Mouse (Mus musculus) kidney, embryonic 15.5 days (tissue): ENCODE data around the gene Metap1. TPM values are rescaled to one million over a fixed set of nuclear protein-coding genes. Genes with fewer than 3 reads are reported as not detected.

ENCODE experiments used
- ATAC-seq: fragments of 200-750 bp; cut with Nextera tagmentation; replicated peaks from 2 replicates; pipeline ENCODE4 v1.8.0; 2017; ENCODE audit warnings: moderate TSS enrichment; ENCODE audit not compliant: low FRiP score
- H3K27ac ChIP-seq: fragments of 300-500 bp; sonication (generic); 2 replicates; pipeline ENCODE4 v1.5.1; 2015; ENCODE audit warnings: mild to moderate bottlenecking, inconsistent platforms
- H3K27me3 ChIP-seq: fragments of 300-500 bp; sonication (generic); 2 replicates; pipeline ENCODE4 v1.6.1; 2015; ENCODE audit warnings: inconsistent platforms
- H3K36me3 ChIP-seq: fragments of 300-500 bp; sonication (generic); 2 replicates; pipeline ENCODE4 v1.6.1; 2015; ENCODE audit warnings: inconsistent platforms
- H3K4me1 ChIP-seq: fragments of 300-500 bp; sonication (generic); 2 replicates; pipeline ENCODE4 v1.6.1; 2015; ENCODE audit warnings: inconsistent platforms
- H3K4me2 ChIP-seq: fragments of 300-500 bp; sonication (generic); 2 replicates; pipeline ENCODE4 v1.6.1; 2015; ENCODE audit warnings: moderate library complexity, mild to moderate bottlenecking, inconsistent platforms
- H3K4me3 ChIP-seq: fragments of 300-500 bp; sonication (generic); replicated peaks from 2 replicates; pipeline ENCODE4 v1.5.1; 2015; ENCODE audit warnings: mild to moderate bottlenecking, inconsistent platforms
- H3K9ac ChIP-seq: fragments of 300-500 bp; sonication (generic); 2 replicates; pipeline ENCODE4 v1.6.1; 2015; ENCODE audit warnings: mild to moderate bottlenecking, inconsistent platforms
- H3K9me3 ChIP-seq: fragments of 300-500 bp; sonication (generic); replicated peaks from 2 replicates; pipeline ENCODE4 v1.6.1; 2016; ENCODE audit warnings: inconsistent platforms
- WGBS: fragments of 180-500 bp; shearing (Covaris S2); methylation state at CpG from one replicate; pipeline ENCODE4 v1.1.7; 2015; ENCODE audit warnings: mixed read lengths; 5-methylcytosine and 5-hydroxymethylcytosine counted together
- polyA plus RNA-seq: library from polyadenylated mRNA; unstranded; fragments of >200 nt; fragmentation: Nextera tagmentation; extraction: Ambion mirVana; gene quantifications from 2 replicates; pipeline ENCODE4 v1.2.1, GENCODE M21; 2015

Gene Metap1
- 46.1 and 47.3 TPM in 2 replicates for polyA plus RNA-seq

GRCm38 (mm10) chr3:138489327-138490033 is at the start of gene Metap1:
Gene Metap1 (minus strand): TSS chr3:138489515.
- peak within 1 kb of the TSS; percentile 67 for H3K4me3 ChIP-seq
- peak within 1 kb of the TSS; percentile 65 for H3K4me2 ChIP-seq
- peaks cover 22% of the 10 kb centered on the region for H3K36me3 ChIP-seq
- no peaks in the 10 kb centered on the region for H3K9me3 ChIP-seq
- WGBS: under 1% methylated on average over 63 of the region's 65 CpGs
- no peaks in the 10 kb centered on the region for H3K27me3 ChIP-seq
- ATAC-seq: peak; percentile 99
- peaks cover 12% of the 10 kb centered on the region for H3K4me1 ChIP-seq
- peak within 1 kb of the TSS; percentile 80 for H3K27ac ChIP-seq
- peak within 1 kb of the TSS; percentile 68 for H3K9ac ChIP-seq

DNA sequence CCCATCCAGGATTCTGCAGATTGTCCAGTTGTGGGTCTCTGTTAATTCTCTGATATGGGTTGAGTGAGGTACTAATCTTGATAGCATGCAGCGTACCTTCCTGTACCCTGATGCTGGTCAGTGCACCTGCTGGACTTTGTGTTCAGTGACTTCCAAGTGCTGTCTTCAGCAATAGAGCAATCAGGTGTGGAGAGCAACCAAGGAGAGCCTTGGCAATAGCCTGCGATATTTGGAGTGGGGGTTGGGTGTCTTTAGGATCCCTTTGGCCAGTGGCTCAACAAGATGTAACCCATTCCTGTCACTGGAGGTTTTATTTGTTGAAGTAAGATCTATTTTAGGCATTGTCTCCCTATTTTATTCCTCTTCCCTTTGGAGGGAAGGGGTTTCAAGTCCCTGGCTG is 46.7 kb upstream of the Metap1 start:
- Histone ChIP-seq H3K4me1 (peaks cover 12% of the 10 kb centered on the region), H3K27ac (no peak overlapping the region), H3K9ac (no peak overlapping the region), H3K27me3 (no peaks in the 10 kb centered on the region), H3K4me3 (no peak overlapping the region), H3K9me3 (no peaks in the 10 kb centered on the region), H3K36me3 (peaks cover 6% of the 10 kb centered on the region; the same call in 1 of the 2 replicates), H3K4me2 (no peak overlapping the region)
- 90% methylated on average over 2 of the region's 2 CpGs for WGBS
- no peak for ATAC-seq

- Histone ChIP-seq H3K4me3 (no peak overlapping the region), H3K9me3 (no peaks in the 10 kb centered on the region), H3K27ac (no peak overlapping the region), H3K36me3 (peaks cover 6% of the 10 kb centered on the region; the same call in 1 of the 2 replicates), H3K27me3 (no peaks in the 10 kb centered on the region), H3K9ac (no peak overlapping the region), H3K4me1 (peaks cover 35% of the 10 kb centered on the region), H3K4me2 (no peak overlapping the region)
- 60% methylated on average over 2 of the region's 2 CpGs for WGBS
- no peak for ATAC-seq
These were observed 43.4 kb upstream of the Metap1 start for GRCm38 (mm10) chr3:138532764-138533163.

DNA sequence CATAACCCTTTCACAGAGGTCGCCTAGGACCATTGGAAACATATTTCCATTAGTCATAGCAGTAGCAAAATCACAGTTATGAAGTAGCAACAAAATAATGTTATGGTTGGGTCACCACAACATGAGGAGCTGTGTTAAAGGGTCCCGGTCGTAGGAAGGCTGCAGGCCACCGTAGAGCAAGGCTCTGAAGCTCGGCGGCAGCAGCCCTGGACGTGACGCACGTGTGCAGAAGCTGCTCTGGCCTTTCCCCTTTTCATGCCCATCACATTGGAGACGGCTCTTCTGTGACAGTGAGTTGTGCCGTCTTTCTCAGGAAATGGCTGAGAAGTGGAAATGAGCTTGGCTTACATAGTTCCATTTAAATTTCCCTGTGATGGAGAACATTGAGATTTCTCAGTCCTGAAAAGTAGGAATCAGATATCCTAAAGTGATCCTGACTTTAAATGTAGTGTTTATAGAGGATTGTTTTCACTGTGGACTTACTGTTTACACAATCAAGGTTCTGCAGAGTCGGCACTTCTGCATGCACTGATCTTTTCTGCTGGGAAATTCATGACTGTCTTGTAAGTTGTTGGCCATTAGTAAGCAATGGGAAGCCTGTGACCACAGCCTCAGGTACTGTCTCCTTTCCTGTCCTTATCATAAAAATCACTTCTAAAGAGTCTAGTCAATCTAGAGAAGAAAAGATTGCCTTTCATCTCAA is 42.3 kb upstream of the Metap1 start:
- Histone ChIP-seq H3K27ac (no peak overlapping the region; the same call in 1 of the 2 replicates), H3K4me2 (peak overlapping the region; percentile 25; the same call in 1 of the 2 replicates), H3K9me3 (no peaks in the 10 kb centered on the region)

GRCm38 (mm10) chr3:138530578-138531478 is 41.5 kb upstream of the Metap1 start:
- 79% methylated on average over 8 of the region's 8 CpGs for WGBS
- Histone ChIP-seq H3K9ac (no peak overlapping the region), H3K4me1 (peaks cover 42% of the 10 kb centered on the region), H3K36me3 (peaks cover 3% of the 10 kb centered on the region; the same call in 1 of the 2 replicates), H3K9me3 (no peaks in the 10 kb centered on the region), H3K4me2 (0 out of 2 replicates have a peak overlapping the region, but pooled peaks have one; percentile 25), H3K27ac (no peak overlapping the region), H3K27me3 (no peaks in the 10 kb centered on the region), H3K4me3 (no peak overlapping the region)
- ATAC-seq: no peak

More for the DNA sequence above, 42.3 kb upstream of the Metap1 start:
- 35% methylated on average over 12 of the region's 12 CpGs for WGBS
- no peak overlapping the region for H3K9ac ChIP-seq
- H3K4me3 ChIP-seq: 0 out of 2 replicates have a peak overlapping the region, but pooled peaks have one; percentile 2
- peaks cover 6% of the 10 kb centered on the region; the same call in 1 of the 2 replicates for H3K36me3 ChIP-seq
- peaks cover 35% of the 10 kb centered on the region for H3K4me1 ChIP-seq
- H3K27me3 ChIP-seq: no peaks in the 10 kb centered on the region
- no peak for ATAC-seq

DNA sequence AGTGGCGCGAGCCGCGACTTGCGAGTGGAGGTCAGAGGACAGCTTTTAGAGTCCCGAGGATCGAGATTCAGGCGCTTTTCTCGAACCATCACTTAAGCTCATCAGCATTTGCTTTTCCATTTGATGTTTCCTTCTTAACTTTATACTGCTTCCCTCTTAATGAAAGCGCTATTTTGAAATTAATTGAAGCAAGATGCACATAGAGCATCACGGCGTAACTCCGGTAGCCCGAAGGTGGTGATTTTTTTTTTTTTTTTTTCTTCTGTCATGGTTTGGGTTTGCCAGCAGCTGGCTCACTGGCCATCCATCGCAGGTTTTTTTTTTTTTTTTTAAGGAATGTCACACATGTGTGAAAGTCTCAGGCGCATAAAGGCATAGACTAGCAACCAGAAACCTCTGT is 39.0 kb upstream of the Metap1 start:
- Histone ChIP-seq H3K4me3 (peak overlapping the region; percentile 100), H3K27ac (no peak overlapping the region), H3K27me3 (no peaks in the 10 kb centered on the region), H3K9me3 (no peaks in the 10 kb centered on the region), H3K9ac (peak overlapping the region; percentile 91), H3K4me1 (peaks cover 43% of the 10 kb centered on the region), H3K4me2 (peak overlapping the region; percentile 76), H3K36me3 (no peaks in the 10 kb centered on the region)
- WGBS: 2% methylated on average over 16 of the region's 16 CpGs
- ATAC-seq: no peak

DNA sequence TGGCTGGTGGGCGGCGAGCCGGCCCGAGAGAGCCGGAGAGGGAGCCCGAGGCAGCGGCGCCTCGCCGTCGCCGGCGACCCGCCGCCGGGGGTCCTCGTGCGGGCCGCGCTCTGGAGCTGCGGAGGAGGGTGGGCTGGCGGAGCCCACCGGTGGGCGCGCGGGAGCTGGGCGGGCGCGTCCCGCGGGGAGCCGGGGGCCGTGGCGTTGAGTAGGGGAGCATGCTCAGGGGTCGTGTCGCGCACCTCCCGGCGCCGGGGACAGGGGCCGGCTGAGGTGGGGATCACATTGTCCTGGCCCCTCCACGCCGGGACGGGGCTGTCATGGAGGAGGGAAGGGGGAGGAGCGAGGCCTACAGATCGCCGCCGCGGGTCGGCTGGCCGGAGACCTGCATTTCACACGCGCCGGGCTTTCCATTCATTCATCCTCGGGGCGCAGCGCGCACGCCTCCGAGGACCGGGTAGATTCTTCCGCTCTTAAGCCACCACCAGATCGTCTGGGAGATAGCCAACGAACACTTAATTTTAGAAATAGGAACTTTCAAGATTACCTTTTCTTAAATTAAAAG is 38.4 kb upstream of the Metap1 start:
- H3K27me3 ChIP-seq: no peaks in the 10 kb centered on the region
- ATAC-seq: peak; percentile 85
- H3K27ac ChIP-seq: peak overlapping the region; percentile 95
- peak overlapping the region; percentile 76 for H3K4me2 ChIP-seq
- H3K4me3 ChIP-seq: peak overlapping the region; percentile 100
- H3K36me3 ChIP-seq: no peaks in the 10 kb centered on the region
- WGBS: under 1% methylated on average over 50 of the region's 64 CpGs
- no peaks in the 10 kb centered on the region for H3K9me3 ChIP-seq
- H3K4me1 ChIP-seq: peaks cover 42% of the 10 kb centered on the region
- H3K9ac ChIP-seq: peak overlapping the region; percentile 91

- H3K9me3 ChIP-seq: no peaks in the 10 kb centered on the region
- H3K4me1 ChIP-seq: peaks cover 39% of the 10 kb centered on the region
- WGBS: under 1% methylated on average over 60 of the region's 85 CpGs
- no peaks in the 10 kb centered on the region for H3K36me3 ChIP-seq
- H3K9ac ChIP-seq: peak overlapping the region; percentile 91
- H3K4me3 ChIP-seq: peak overlapping the region; percentile 100
- peak; percentile 91 for ATAC-seq
- H3K27me3 ChIP-seq: no peaks in the 10 kb centered on the region
- H3K27ac ChIP-seq: peak overlapping the region; percentile 95
- peak overlapping the region; percentile 90 for H3K4me2 ChIP-seq
These were observed 37.8 kb upstream of the Metap1 start for GRCm38 (mm10) chr3:138526916-138527666.

GRCm38 (mm10) chr3:138526073-138526915 is 37.0 kb upstream of the Metap1 start, which contains the start of gene Eif4e:
Gene Eif4e (plus strand): TSS chr3:138526179.
- no peaks in the 10 kb centered on the region for H3K36me3 ChIP-seq
- peak within 1 kb of the TSS; percentile 90 for H3K4me2 ChIP-seq
- peaks cover 32% of the 10 kb centered on the region for H3K4me1 ChIP-seq
- no peaks in the 10 kb centered on the region for H3K9me3 ChIP-seq
- H3K4me3 ChIP-seq: peak within 1 kb of the TSS; percentile 100
- H3K27me3 ChIP-seq: no peaks in the 10 kb centered on the region
- 2% methylated on average over 39 of the region's 39 CpGs for whole genome bisulfite sequencing
- ATAC-seq: peak; percentile 50
- H3K27ac ChIP-seq: peak within 1 kb of the TSS; percentile 95
- H3K9ac ChIP-seq: peak within 1 kb of the TSS; percentile 69

GRCm38 (mm10) chr3:138525494-138525893 is 36.2 kb upstream of the Metap1 start:
- no peaks in the 10 kb centered on the region for H3K36me3 ChIP-seq
- H3K9me3 ChIP-seq: no peaks in the 10 kb centered on the region
- no peak overlapping the region for H3K4me2 ChIP-seq
- H3K27ac ChIP-seq: no peak overlapping the region
- H3K4me3 ChIP-seq: no peak overlapping the region
- ATAC-seq: no peak
- peaks cover 27% of the 10 kb centered on the region for H3K4me1 ChIP-seq
- H3K27me3 ChIP-seq: no peaks in the 10 kb centered on the region
- 67% methylated on average over 8 of the region's 8 CpGs for WGBS
- H3K9ac ChIP-seq: no peak overlapping the region
